In genomic region chr5:111754484-111755139, GRCm38 (mm10) we compare ENCODE assay signal across 9 mouse cellular contexts. TPM values are rescaled to one million over a fixed set of nuclear protein-coding genes. Genes with fewer than 3 reads are reported as not detected.
DNase-seq lines count a peak whose midpoint lies in the region; ATAC-seq and TF ChIP-seq lines count a peak whose summit lies in the region.
"Had no signal": no experiment of that assay in that cellular context is flagged by ENCODE, and none has a peak within 500 bp of the region (broad histone marks: within the 10 kb centered on the region; RNA-seq: fewer than 3 reads in every experiment).

No protein-coding gene starts in this region.

- H3K4me3 ChIP-seq in heart, adult 2 months = no peak overlapping the region
- peak overlapping the region; percentile 13; the same call in 1 of the 2 replicates for H3K4me3 ChIP-seq in liver, postnatal 0 days (ENCODE audit: low read depth, low read length)

- intact Hi-C loops in heart, adult 2 months (cut with DNase I) = no loop called here
- intact Hi-C loops in heart, postnatal 25 days (cut with DNase I) = no loop called here

- peak overlapping the region; percentile 54 for H3K4me2 ChIP-seq in liver, postnatal 0 days (ENCODE audit: low read depth, low read length)

- H3K9ac ChIP-seq in heart, adult 2 months (ENCODE audit: low read depth, low read length) = 0 out of 2 replicates have a peak overlapping the region, but pooled peaks have one; percentile 16
- H3K9ac ChIP-seq in liver, postnatal 0 days (replicated peaks) = no peak overlapping the region

- WGBS in heart, adult 2 months = 45% methylated on average over 16 of the region's 16 CpGs
- 20% methylated on average over 16 of the region's 16 CpGs for WGBS in liver, postnatal 0 days (ENCODE audit: insufficient replicate concordance)

- DNase-seq in heart, adult 2 months = no peak
- DNase-seq in heart, postnatal 25 days (ENCODE audit: low spot score) = no peak
- DNase-seq in CD4-positive helper T cell, adult 2 months (ENCODE audit: low read depth, low spot score) = peak; percentile 16
- DNase-seq in liver, postnatal 0 days = no peak
- DNase-seq in thymus, postnatal 14 days = peak; percentile 18
- no peak for DNase-seq in spleen, adult 18-20 months
- DNase-seq in urinary bladder, postnatal 14 days (ENCODE audit: low spot score) = no peak

- TF ChIP-seq CTCF in heart, adult 2 months (IDR thresholded peaks at IDR 0.05) = no peak
- TF ChIP-seq CTCF in liver, postnatal 0 days (IDR thresholded peaks at IDR 0.05; ENCODE audit: low read depth) = no peak

- H3K79me2 ChIP-seq in heart, adult 2 months (replicated peaks; ENCODE audit: control insufficient read depth, insufficient read depth, low read length) = no peaks in the 10 kb centered on the region

- ATAC-seq in granulocyte monocyte progenitor cell, adult 5-6 weeks (replicated peaks; ENCODE audit: poor library complexity, severe bottlenecking) = peak; percentile 70
- ATAC-seq in liver, postnatal 0 days = no peak

- H3K27ac ChIP-seq in heart, adult 2 months = no peak overlapping the region
- no peak overlapping the region for H3K27ac ChIP-seq in liver, postnatal 0 days (ENCODE audit: low read depth)

- no peaks in the 10 kb centered on the region for H3K4me1 ChIP-seq in heart, adult 2 months (ENCODE audit: control insufficient read depth, insufficient read depth, low read length)
- no peaks in the 10 kb centered on the region for H3K4me1 ChIP-seq in liver, postnatal 0 days (ENCODE audit: insufficient read depth)

- TF ChIP-seq POLR2A in heart, adult 2 months (IDR thresholded peaks at IDR 0.05; ENCODE audit: insufficient read depth, low read depth, low read length) = no peak

- no peak for TF ChIP-seq EP300 in heart, adult 2 months (IDR thresholded peaks at IDR 0.05; ENCODE audit: insufficient read depth, low read depth, low read length)
- no peak for TF ChIP-seq EP300 in liver, postnatal 0 days (IDR thresholded peaks at IDR 0.05; ENCODE audit: low read depth)

- H3K36me3 ChIP-seq in heart, adult 2 months (ENCODE audit: control insufficient read depth, insufficient read depth, low read length) = no peaks in the 10 kb centered on the region
- no peaks in the 10 kb centered on the region for H3K36me3 ChIP-seq in liver, postnatal 0 days (replicated peaks; ENCODE audit: insufficient read depth, low read length)

- H3K27me3 ChIP-seq in heart, adult 2 months (ENCODE audit: control insufficient read depth, insufficient read depth, low read length) = no peaks in the 10 kb centered on the region
- H3K27me3 ChIP-seq in liver, postnatal 0 days (ENCODE audit: insufficient read depth, low read length) = no peaks in the 10 kb centered on the region
- H3K27me3 ChIP-seq: CH12.LX had no signal

- H3K9me3 ChIP-seq in liver, postnatal 0 days (ENCODE audit: low read length) = no peaks in the 10 kb centered on the region

RNA-seq across cellular contexts. Expression of gene Gm26897, which starts 20.9 kb away (rescaled TPM):
- not detected for total RNA-seq in heart, adult 2 months (2021)
- polyA plus RNA-seq in heart, adult 2 months (2012; rRNA removed) = not detected in 2 replicates
- total RNA-seq in heart, postnatal 25 days (2021) = not detected
- not detected in 2 replicates for total RNA-seq in granulocyte monocyte progenitor cell, adult 5-6 weeks (2014; fragmentation: Nextera tagmentation)
- total RNA-seq in granulocyte monocyte progenitor cell, adult 5-6 weeks (2017) = not detected in 2 replicates
- not detected in 2 replicates for polyA plus RNA-seq in liver, postnatal 0 days (2015; fragmentation: Nextera tagmentation; extraction: Ambion mirVana)
- total RNA-seq: CH12.LX had no signal

Comparison
In these comparisons a context has a peak if more than half of its experiments do, and no peak if none do; other contexts are left out.
1. DNase-seq: peak in CD4-positive helper T cell, adult 2 months (single experiment) and thymus, postnatal 14 days (single experiment); none in heart, adult 2 months (0 of 2), heart, postnatal 25 days (single experiment), liver, postnatal 0 days (single experiment), spleen, adult 18-20 months (0 of 2) and urinary bladder, postnatal 14 days (single experiment).